Mouse (Mus musculus) c-Kit-positive CD71-positive TER-119-positive erythroid progenitor cells, embryonic 14.5 days (primary cell): ENCODE measurements around the gene Cdh5.

Experiments used
- DNase-seq: peaks from one replicate; pipeline ENCODE4 v3.0.0-alpha.2; 2013; ENCODE audit warnings: low spot score

Cdh5 gene

DNA sequence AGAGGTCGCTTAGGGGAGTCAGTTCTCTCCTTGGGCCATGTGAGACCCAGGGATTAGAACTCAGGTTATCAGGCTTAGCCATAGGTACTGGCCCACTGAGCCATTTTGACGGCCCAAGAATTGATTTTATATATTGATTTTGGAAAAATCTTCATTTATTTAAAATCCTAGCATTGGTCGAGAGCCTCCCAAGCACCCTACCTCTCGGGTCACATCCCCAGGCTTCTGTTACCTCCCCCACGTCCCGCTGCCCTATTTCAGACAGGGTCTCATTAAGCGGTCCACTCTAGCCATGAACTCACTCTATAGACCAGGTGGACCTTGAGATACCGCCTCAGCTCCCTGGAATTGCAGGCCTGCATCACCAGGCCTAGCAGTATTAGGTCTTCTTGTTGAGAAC lies 33.1 kb downstream of the Cdh5 start:
- DNase-seq = no peak

DNA sequence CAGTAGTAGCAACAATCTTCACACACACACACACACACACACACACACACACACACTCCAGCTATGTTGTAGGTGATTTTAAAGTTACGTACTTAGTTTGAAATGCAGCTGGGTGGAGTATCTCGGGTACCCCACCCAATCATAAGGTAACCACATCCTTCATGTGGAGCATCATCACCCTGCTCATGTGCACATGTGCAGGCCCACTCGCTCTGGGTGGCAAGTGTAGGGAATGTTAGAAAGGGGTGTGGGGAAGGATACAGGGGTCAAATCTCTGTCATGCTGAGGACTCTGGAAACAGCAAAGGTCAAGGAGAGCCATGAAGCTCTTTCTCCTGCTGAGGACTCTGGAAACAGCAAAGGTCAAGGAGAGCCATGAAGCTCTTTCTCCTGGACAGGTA lies 34.9 kb downstream of the Cdh5 start:
- no peak for DNase-seq

- DNase-seq = no peak
Observed at GRCm38 (mm10) chr8:104137636-104138035, 36.2 kb downstream of the Cdh5 start.

GRCm38 (mm10) chr8:104140611-104141010 lies 39.2 kb downstream of the Cdh5 start:
- no peak for DNase-seq

DNA sequence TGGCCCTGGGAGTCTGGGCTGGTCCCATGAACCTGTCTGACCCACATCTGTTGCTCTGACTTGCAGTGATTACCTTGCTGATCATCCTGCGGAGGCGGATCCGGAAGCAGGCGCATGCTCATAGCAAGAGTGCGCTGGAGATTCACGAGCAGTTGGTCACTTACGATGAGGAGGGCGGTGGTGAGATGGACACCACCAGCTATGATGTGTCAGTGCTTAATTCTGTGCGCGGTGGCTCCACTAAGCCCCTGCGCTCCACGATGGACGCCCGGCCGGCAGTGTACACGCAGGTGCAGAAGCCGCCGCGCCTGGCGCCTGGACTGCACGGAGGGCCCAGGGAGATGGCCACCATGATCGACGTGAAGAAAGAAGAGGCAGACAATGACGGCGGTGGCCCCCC lies 41.0 kb downstream of the Cdh5 start:
- no peak for DNase-seq

GRCm38 (mm10) chr8:104143379-104143778 lies 42.0 kb downstream of the Cdh5 start:
- no peak for DNase-seq

DNA sequence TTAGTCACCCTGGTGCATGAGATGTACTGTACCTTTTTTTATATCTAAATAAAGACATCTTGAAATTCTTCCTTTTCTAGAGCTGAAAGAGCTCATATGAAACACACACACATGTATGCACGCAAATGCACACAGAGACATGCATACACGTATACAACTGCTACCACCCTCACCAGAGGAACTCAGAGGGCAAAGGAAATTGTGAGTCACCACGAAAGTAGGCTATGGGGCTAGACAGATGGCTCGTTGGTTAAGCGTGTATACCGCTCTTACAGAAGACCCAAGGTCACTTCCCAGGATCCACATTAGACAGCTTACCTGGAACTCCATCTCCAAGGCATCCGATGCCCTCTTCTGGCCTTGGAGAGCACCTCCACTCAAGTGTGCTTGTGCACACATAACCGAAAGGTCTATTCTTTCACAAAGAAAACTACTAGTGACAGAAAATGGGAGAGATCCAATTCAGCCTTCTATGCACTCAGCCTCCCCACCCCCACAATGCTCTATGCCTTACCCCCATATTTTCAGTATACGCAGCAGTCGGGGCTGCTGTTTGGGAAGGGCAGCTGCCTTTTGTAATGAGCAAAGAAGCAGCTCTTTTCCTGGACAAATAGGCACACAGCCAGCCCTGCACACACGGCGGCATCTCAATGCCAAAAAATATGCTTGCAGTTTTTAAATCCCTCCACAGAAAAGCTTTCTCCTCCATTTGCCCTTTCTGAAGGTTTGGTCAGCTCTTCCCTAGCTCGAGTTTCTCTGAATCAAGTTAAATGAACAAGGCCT lies 43.2 kb downstream of the Cdh5 start:
- no peak for DNase-seq

GRCm38 (mm10) chr8:104145981-104146689 lies 44.7 kb downstream of the Cdh5 start:
- DNase-seq = peak; percentile 45

- no peak for DNase-seq
Observed at GRCm38 (mm10) chr8:104146717-104147494, 45.5 kb downstream of the Cdh5 start.

GRCm38 (mm10) chr8:104147947-104148346 lies 46.5 kb downstream of the Cdh5 start:
- no peak for DNase-seq

GRCm38 (mm10) chr8:104160731-104161130 lies 59.3 kb downstream of the Cdh5 start:
- DNase-seq = no peak

DNA sequence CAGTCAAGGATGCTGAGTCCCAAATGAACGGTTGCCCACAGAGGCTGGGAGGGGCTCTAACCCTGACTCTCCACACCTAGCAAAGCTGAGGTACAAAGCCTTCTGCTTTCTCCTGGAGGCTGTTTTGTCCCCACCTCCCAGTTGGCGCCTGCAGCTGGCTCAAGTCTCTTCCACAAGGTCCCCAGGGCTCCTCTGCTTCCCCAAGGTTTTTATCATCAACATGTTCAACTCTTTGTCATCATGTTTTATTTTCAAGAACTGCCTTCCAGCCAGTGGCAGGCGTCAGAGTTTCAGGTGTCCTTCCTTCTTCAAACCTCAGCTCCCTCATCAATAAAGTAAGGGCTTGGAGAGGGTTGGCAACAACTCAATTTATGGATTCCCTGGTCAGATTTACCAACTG lies 68.0 kb downstream of the Cdh5 start:
- DNase-seq = no peak

GRCm38 (mm10) chr8:104170118-104171049 lies 69.0 kb downstream of the Cdh5 start, which contains the start of gene Bean1:
Gene Bean1, plus strand, starts transcription at chr8:104170442.
- DNase-seq = no peak

- DNase-seq = no peak
Observed at GRCm38 (mm10) chr8:104171050-104171620, 69.7 kb downstream of the Cdh5 start.

DNA sequence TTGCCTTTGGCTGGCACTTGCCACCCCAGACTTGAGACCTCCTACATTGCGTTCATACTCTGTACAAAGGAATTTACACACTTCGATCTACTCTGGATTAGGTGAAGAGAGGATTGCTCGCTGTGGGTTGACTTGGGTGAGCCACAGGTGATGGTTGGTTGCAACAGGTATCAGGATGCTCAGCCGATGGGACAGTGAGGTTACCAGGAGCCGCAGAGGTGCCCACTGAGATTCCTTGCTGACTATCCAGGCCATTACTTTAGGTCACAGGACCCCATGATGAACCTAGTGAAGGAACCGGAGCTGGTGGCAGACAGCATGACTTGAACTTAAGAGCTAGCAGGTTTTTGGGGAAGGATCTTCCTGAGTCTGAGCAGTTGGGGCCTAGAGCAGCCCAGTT lies 71.0 kb downstream of the Cdh5 start:
- DNase-seq = no peak

DNA sequence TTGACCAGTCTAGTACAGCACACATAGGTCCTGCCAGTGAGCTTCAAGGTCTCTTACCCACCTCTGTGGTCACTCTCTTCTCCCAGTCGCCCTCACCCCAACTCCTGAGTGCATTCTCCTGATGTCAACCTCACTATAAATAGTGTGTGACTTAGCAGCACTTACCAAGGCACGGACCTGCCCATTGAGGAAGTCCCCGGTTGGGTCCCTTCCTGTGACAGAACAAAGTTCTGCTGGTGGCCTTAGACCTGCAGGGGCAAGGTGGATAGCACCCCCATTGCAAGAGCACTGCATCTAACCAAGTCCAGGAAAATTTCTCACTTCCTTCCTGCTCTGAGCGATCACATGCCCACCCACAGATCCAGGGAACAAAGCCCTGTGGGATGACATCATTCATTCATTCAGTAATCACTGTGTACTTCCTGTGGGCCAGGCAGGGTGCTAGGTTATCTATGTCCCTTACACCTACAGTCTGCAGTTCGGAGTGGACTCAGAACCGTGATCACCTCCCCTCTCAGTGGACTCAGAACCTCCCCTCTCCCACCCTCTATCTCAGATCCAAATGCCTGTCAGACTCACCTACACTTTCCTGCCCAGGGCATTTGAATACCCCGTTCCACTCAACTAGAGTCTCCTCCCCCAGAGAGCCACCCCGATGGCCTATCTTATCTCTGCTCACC lies 74.6 kb downstream of the Cdh5 start:
- DNase-seq = no peak

GRCm38 (mm10) chr8:104177054-104177453 lies 75.6 kb downstream of the Cdh5 start:
- DNase-seq = no peak

GRCm38 (mm10) chr8:104184905-104185304 lies 83.5 kb downstream of the Cdh5 start:
- no peak for DNase-seq

DNA sequence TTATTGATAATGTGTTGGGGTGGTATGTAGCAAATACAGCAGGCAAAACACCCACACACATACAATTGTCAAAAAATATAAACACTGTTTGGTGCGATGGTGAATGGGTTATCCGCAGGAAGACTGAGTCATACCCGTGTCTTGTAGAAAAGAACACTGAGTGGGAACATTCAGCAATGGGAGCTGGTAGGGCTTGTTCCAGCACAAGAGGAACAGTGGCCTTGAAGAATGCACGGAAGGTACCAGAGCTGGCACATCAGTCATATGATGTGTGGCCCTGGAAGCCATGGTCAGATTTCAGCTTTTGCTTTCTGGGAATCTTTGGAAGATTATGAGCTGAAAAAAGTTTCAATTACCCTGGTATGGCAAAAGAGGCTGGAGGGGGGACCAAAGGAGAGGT lies 85.4 kb downstream of the Cdh5 start:
- DNase-seq = no peak

- no peak for DNase-seq
Observed at GRCm38 (mm10) chr8:104187622-104188021, 86.2 kb downstream of the Cdh5 start.

- DNase-seq = no peak
Observed at GRCm38 (mm10) chr8:104188459-104188858, 87.0 kb downstream of the Cdh5 start.
